ENCODE assay signal across 26 mouse cellular contexts in the genomic region with DNA sequence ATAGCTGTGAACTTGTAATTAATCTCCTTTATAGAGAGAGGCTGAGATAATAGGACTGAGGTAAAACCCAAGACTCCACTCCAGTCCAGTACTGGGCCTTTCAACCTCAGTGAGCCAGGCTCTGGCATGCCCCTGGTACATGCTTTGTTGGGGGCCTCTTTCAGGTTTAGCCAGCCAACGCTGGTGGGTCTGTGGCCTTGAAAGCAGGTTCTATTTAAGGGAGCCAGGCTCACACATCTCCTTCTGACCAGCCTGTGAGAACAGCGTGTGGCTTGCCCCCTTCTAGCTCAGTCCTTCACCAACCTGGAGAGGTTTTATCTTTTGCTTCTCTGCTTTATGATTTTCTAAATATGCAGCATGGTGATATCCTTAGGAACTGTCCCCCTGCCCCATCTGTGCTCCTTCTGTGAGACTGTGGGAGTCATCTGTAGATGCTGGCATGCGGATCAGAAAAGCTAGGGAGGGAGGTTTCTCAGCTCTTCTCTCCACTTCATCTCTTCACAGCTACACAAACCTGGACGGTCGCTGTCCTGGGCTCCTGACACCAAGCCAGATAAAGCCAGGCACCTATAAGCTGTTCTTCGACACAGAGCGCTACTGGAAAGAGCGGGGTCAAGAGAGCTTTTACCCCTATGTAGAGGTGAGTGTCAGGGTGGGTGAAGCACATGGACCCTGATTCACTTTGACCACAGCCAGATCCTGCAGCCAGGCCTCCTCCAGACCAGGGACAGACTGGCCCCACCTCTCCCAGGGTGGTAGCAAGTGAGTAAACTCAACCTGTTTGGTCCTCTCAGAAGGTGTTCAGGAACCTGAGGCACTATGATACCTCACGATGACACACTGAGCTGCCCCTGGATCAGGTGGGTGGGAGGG. TPM values are rescaled to one million over a fixed set of nuclear protein-coding genes. Genes with fewer than 3 reads are reported as not detected.
A peak's percentile ranks its signal among the peaks of the same experiment; 100 is the strongest.
DNase-seq lines count a peak whose midpoint lies in the region; ATAC-seq and TF ChIP-seq lines count a peak whose summit lies in the region.
"Had no signal": no experiment of that assay in that cellular context is flagged by ENCODE, and none has a peak within 500 bp of the region (broad histone marks: within the 10 kb centered on the region; RNA-seq: fewer than 3 reads in every experiment).

No protein-coding gene starts in this region.

- H3K27me3 ChIP-seq in liver, adult 2 months (ENCODE audit: control insufficient read depth, insufficient read depth, low read length) = no peaks in the 10 kb centered on the region
- peaks cover 55% of the 10 kb centered on the region for H3K27me3 ChIP-seq in liver, embryonic 12.5 days (replicated peaks)
- H3K27me3 ChIP-seq: Patski had no signal

- peak overlapping the region; percentile 77 for H3K4me3 ChIP-seq in liver, adult 2 months (ENCODE audit: insufficient read depth, low read depth, low read length)
- no peak overlapping the region for H3K4me3 ChIP-seq in liver, embryonic 12.5 days
- no peak overlapping the region for H3K4me3 ChIP-seq in layer of hippocampus, adult 2 months
- H3K4me3 ChIP-seq: forebrain, embryonic 12.5 days; heart, adult 2 months; kidney, embryonic 15.5 days; lung, embryonic 15.5 days; midbrain, embryonic 12.5 days; neural tube, embryonic 13.5 days had no signal

- DNase-seq in heart, adult 11 months = peak; percentile 79
- DNase-seq in heart, adult 18-20 months = no peak
- no peak for DNase-seq in liver, adult 2 months (ENCODE audit: extremely low read depth, low read depth, low spot score)
- peak; percentile 62 to 77 for DNase-seq in layer of hippocampus, adult 2 months (ENCODE audit: low spot score in 2 of 2)
- peak; percentile 2 for DNase-seq in right cerebral cortex, postnatal 4 days
- no peak for DNase-seq in kidney, adult 8-10 months
- DNase-seq: embryo, embryonic 11 days; heart, adult 2 months; thymus, adult 18-20 months had no signal

- no peak for ATAC-seq in liver, embryonic 12.5 days
- ATAC-seq: activated CD4-positive, CD25-positive, alpha-beta regulatory T cell, adult 4 months; Patski had no signal

- peak overlapping the region; percentile 98 for H3K27ac ChIP-seq in liver, adult 2 months (replicated peaks; ENCODE audit: insufficient read depth, low read depth, low read length)
- no peak overlapping the region for H3K27ac ChIP-seq in liver, embryonic 12.5 days
- H3K27ac ChIP-seq in layer of hippocampus, adult 2 months = peak overlapping the region; percentile 91
- H3K27ac ChIP-seq: forebrain, embryonic 12.5 days; heart, adult 2 months; kidney, embryonic 15.5 days; lung, embryonic 15.5 days; macrophage; midbrain, embryonic 12.5 days; neural tube, embryonic 13.5 days had no signal

- H3K36me3 ChIP-seq in liver, adult 2 months (ENCODE audit: control insufficient read depth, insufficient read depth, low read length) = peaks cover 20% of the 10 kb centered on the region
- no peaks in the 10 kb centered on the region for H3K36me3 ChIP-seq in liver, embryonic 12.5 days
- H3K36me3 ChIP-seq: forebrain, embryonic 12.5 days; kidney, embryonic 15.5 days; lung, embryonic 15.5 days; midbrain, embryonic 12.5 days; neural tube, embryonic 13.5 days had no signal

- H3K4me1 ChIP-seq in liver, adult 2 months (ENCODE audit: control insufficient read depth, insufficient read depth, low read length) = peaks cover 15% of the 10 kb centered on the region
- H3K4me1 ChIP-seq in liver, embryonic 12.5 days = peaks cover 9% of the 10 kb centered on the region
- H3K4me1 ChIP-seq: forebrain, embryonic 12.5 days; kidney, embryonic 15.5 days; midbrain, embryonic 12.5 days; neural tube, embryonic 13.5 days had no signal

- H3K9me3 ChIP-seq in liver, embryonic 12.5 days (replicated peaks) = no peaks in the 10 kb centered on the region
- H3K9me3 ChIP-seq: forebrain, embryonic 12.5 days; kidney, embryonic 15.5 days; lung, embryonic 15.5 days; midbrain, embryonic 12.5 days; neural tube, embryonic 13.5 days had no signal

- peak overlapping the region; percentile 90 for H3K9ac ChIP-seq in liver, adult 2 months (ENCODE audit: low read depth, low read length)
- H3K9ac ChIP-seq in liver, embryonic 12.5 days = no peak overlapping the region
- H3K9ac ChIP-seq: forebrain, embryonic 12.5 days; kidney, embryonic 15.5 days; lung, embryonic 15.5 days; midbrain, embryonic 12.5 days; neural tube, embryonic 13.5 days had no signal

- WGBS in liver, adult 2 months = 30% methylated on average over 9 of the region's 9 CpGs
- 74% methylated on average over 9 of the region's 9 CpGs for WGBS in liver, embryonic 12.5 days (ENCODE audit: insufficient replicate concordance)

- H3K79me2 ChIP-seq in liver, adult 2 months (ENCODE audit: control insufficient read depth, insufficient read depth, low read length) = peaks cover 3% of the 10 kb centered on the region; the same call in 1 of the 2 replicates

- no peak overlapping the region for H3K4me2 ChIP-seq in liver, embryonic 12.5 days
- H3K4me2 ChIP-seq: forebrain, embryonic 12.5 days; kidney, embryonic 15.5 days; midbrain, embryonic 12.5 days; neural tube, embryonic 13.5 days had no signal

- TF ChIP-seq POLR2A in liver, adult 2 months (IDR thresholded peaks at IDR 0.05; ENCODE audit: extremely low read depth, insufficient read depth, low read length) = no peak

- TF ChIP-seq CTCF in liver, adult 2 months (IDR thresholded peaks at IDR 0.05; ENCODE audit: low read depth, low read length) = no peak
- no peak for TF ChIP-seq CTCF in layer of hippocampus, adult 2 months (conservative IDR thresholded peaks at IDR 0.05)

RNA-seq across cellular contexts. Expression of a gene that starts 1.7 kb away (rescaled TPM):
- total RNA-seq in heart, adult 18-20 months (2021) = 1 to 10 TPM in 1 of 2 experiments, under 1 TPM in 1; 0.77 to 2.4 TPM
- total RNA-seq in liver, adult 2 months (2014; rRNA removed) = 511 and 549 TPM in 2 replicates
- 1,037 and 1,096 TPM in 2 replicates for polyA plus RNA-seq in liver, adult 2 months (2012; rRNA removed)
- 4.5 and 4.6 TPM in 2 replicates for polyA plus RNA-seq in liver, embryonic 12.5 days (2016; fragmentation: Nextera tagmentation; extraction: Ambion mirVana)
- 1 to 10 TPM; 1.1 to 1.4 TPM for total RNA-seq in layer of hippocampus, adult 2 months (2021)
- total RNA-seq: gastrocnemius, adult 8-10 months had no signal
- polyA plus RNA-seq: activated CD4-positive, CD25-positive, alpha-beta regulatory T cell, adult 4 months; C2C12; forebrain, embryonic 12.5 days; macrophage; neural tube, embryonic 13.5 days had no signal

RNA-seq across cellular contexts. Expression of a gene that starts 8.9 kb away (rescaled TPM):
- 10 to 100 TPM; 30.5 to 32.9 TPM for total RNA-seq in heart, adult 18-20 months (2021)
- total RNA-seq in liver, adult 2 months (2014; rRNA removed) = 0.46 TPM in 1 of 2 replicates, not detected in the other
- polyA plus RNA-seq in liver, adult 2 months (2012; rRNA removed) = 1.0 TPM in 1 of 2 replicates, not detected in the other
- polyA plus RNA-seq in liver, embryonic 12.5 days (2016; fragmentation: Nextera tagmentation; extraction: Ambion mirVana) = not detected in 2 replicates
- total RNA-seq in layer of hippocampus, adult 2 months (2021) = not detected
- total RNA-seq: gastrocnemius, adult 8-10 months; layer of hippocampus, adult 8-10 months had no signal
- polyA plus RNA-seq: activated CD4-positive, CD25-positive, alpha-beta regulatory T cell, adult 4 months; C2C12; forebrain, embryonic 12.5 days; hindbrain, embryonic 11.5 days; intestine, embryonic 14.5 days; kidney, embryonic 15.5 days; limb, embryonic 14.5 days; lung, embryonic 15.5 days; macrophage; midbrain, embryonic 12.5 days; neural tube, embryonic 13.5 days; small intestine, adult 2 months had no signal

RNA-seq across cellular contexts. Expression of a gene that starts 11.1 kb away (rescaled TPM):
- not detected for total RNA-seq in heart, adult 18-20 months (2021)
- total RNA-seq in liver, adult 2 months (2014; rRNA removed) = not detected in 2 replicates
- polyA plus RNA-seq in liver, adult 2 months (2012; rRNA removed) = not detected in 2 replicates
- 0.07 TPM in 1 of 2 replicates, not detected in the other for polyA plus RNA-seq in liver, embryonic 12.5 days (2016; fragmentation: Nextera tagmentation; extraction: Ambion mirVana)
- not detected for total RNA-seq in layer of hippocampus, adult 2 months (2021)
- total RNA-seq: gastrocnemius, adult 8-10 months; heart, adult 2 months; layer of hippocampus, adult 8-10 months had no signal
- polyA plus RNA-seq: activated CD4-positive, CD25-positive, alpha-beta regulatory T cell, adult 4 months; heart, embryonic 16.5 days; hindbrain, embryonic 11.5 days; intestine, embryonic 14.5 days; kidney, embryonic 15.5 days; lung, embryonic 15.5 days; macrophage; midbrain, embryonic 12.5 days; neural tube, embryonic 13.5 days; small intestine, adult 2 months had no signal

RNA-seq across cellular contexts. Expression of a gene that starts 14.5 kb away (rescaled TPM):
- total RNA-seq in heart, adult 18-20 months (2021) = under 1 TPM; 0.20 to 0.41 TPM
- 1.0 TPM in 2 replicates for total RNA-seq in liver, adult 2 months (2014; rRNA removed)
- polyA plus RNA-seq in liver, adult 2 months (2012; rRNA removed) = 0.34 and 0.77 TPM in 2 replicates
- polyA plus RNA-seq in liver, embryonic 12.5 days (2016; fragmentation: Nextera tagmentation; extraction: Ambion mirVana) = 0.43 and 0.51 TPM in 2 replicates
- total RNA-seq in layer of hippocampus, adult 2 months (2021) = 10 to 100 TPM; 10.7 to 18.0 TPM
- polyA plus RNA-seq: Patski; small intestine, adult 2 months had no signal

RNA-seq across cellular contexts. Expression of a gene that starts 19.7 kb away (rescaled TPM):
- total RNA-seq in heart, adult 18-20 months (2021) = not detected
- 0.60 and 1.4 TPM in 2 replicates for total RNA-seq in liver, adult 2 months (2014; rRNA removed)
- polyA plus RNA-seq in liver, adult 2 months (2012; rRNA removed) = not detected in 2 replicates
- not detected in 2 replicates for polyA plus RNA-seq in liver, embryonic 12.5 days (2016; fragmentation: Nextera tagmentation; extraction: Ambion mirVana)
- total RNA-seq in layer of hippocampus, adult 2 months (2021) = 1 to 10 TPM in 1 of 2 experiments, not detected in 1; 1.8 TPM
- total RNA-seq: gastrocnemius, adult 8-10 months; heart, adult 2 months had no signal
- polyA plus RNA-seq: activated CD4-positive, CD25-positive, alpha-beta regulatory T cell, adult 4 months; C2C12; forebrain, embryonic 12.5 days; heart, adult 2 months; heart, embryonic 16.5 days; hindbrain, embryonic 11.5 days; intestine, embryonic 14.5 days; kidney, embryonic 15.5 days; limb, embryonic 14.5 days; lung, embryonic 15.5 days; macrophage; neural tube, embryonic 13.5 days; Patski; small intestine, adult 2 months had no signal

Comparison
In these comparisons a context has a peak if more than half of its experiments do, and no peak if none do; other contexts are left out.
1. DNase-seq: peak in heart, adult 11 months (single experiment), layer of hippocampus, adult 2 months (2 of 2) and right cerebral cortex, postnatal 4 days (single experiment); none in heart, adult 18-20 months (0 of 2), liver, adult 2 months (single experiment) and kidney, adult 8-10 months (0 of 2).
2. RNA of a gene that starts 1.7 kb away (total RNA-seq): 511 to 549 TPM in liver, adult 2 months; 0.77 to 2.4 TPM in heart, adult 18-20 months and 1.1 to 1.4 TPM in layer of hippocampus, adult 2 months; every median in the first group is over 100 times any median in the second.
3. RNA of a gene that starts 8.9 kb away (total RNA-seq): 30.5 to 32.9 TPM in heart, adult 18-20 months; 0.46 TPM in liver, adult 2 months and not detected in layer of hippocampus, adult 2 months; every median in the first group is over 10 times any median in the second.